Mouse (Mus musculus): ENCODE measurements around the gene Slco4a1.

Slco4a1 gene

GRCm38 (mm10) chr2:180455723-180456698 is at the start of gene Slco4a1:
TSS of gene Slco4a1 (plus strand) at chr2:180456245.
- DNase-seq, result peak; percentile 91

GRCm38 (mm10) chr2:180408410-180408809 is 47.6 kb upstream of the Slco4a1 start:
- DNase-seq, result no peak

- no peak for DNase-seq
These were observed 45.6 kb upstream of the Slco4a1 start for GRCm38 (mm10) chr2:180410432-180410831.

- DNase-seq, result peak; percentile 43
These were observed 45.0 kb upstream of the Slco4a1 start for GRCm38 (mm10) chr2:180411013-180411412.

GRCm38 (mm10) chr2:180415627-180416026 is 40.4 kb upstream of the Slco4a1 start:
- DNase-seq, result no peak

GRCm38 (mm10) chr2:180417731-180418130 is 38.3 kb upstream of the Slco4a1 start:
- peak; percentile 71 for DNase-seq

- DNase-seq, result no peak
These were observed 35.4 kb upstream of the Slco4a1 start for GRCm38 (mm10) chr2:180420641-180421040.

GRCm38 (mm10) chr2:180425115-180425514 is 30.9 kb upstream of the Slco4a1 start:
- DNase-seq, result no peak

- DNase-seq, result no peak
These were observed 29.0 kb upstream of the Slco4a1 start for GRCm38 (mm10) chr2:180427073-180427472.

GRCm38 (mm10) chr2:180428331-180428730 is 27.7 kb upstream of the Slco4a1 start:
- no peak for DNase-seq

GRCm38 (mm10) chr2:180430648-180431047 is 25.4 kb upstream of the Slco4a1 start:
- no peak for DNase-seq

- peak; percentile 91 for DNase-seq
These were observed 23.9 kb upstream of the Slco4a1 start for GRCm38 (mm10) chr2:180432042-180432668.

- DNase-seq, result no peak
These were observed 23.3 kb upstream of the Slco4a1 start for GRCm38 (mm10) chr2:180432751-180433150.

GRCm38 (mm10) chr2:180433350-180433749 is 22.7 kb upstream of the Slco4a1 start:
- DNase-seq, result no peak

GRCm38 (mm10) chr2:180435341-180435926 is 20.6 kb upstream of the Slco4a1 start:
- DNase-seq, result no peak

- DNase-seq, result no peak
These were observed 18.7 kb upstream of the Slco4a1 start for GRCm38 (mm10) chr2:180437149-180437864.

- no peak for DNase-seq
These were observed 16.3 kb upstream of the Slco4a1 start for GRCm38 (mm10) chr2:180439791-180440190.

GRCm38 (mm10) chr2:180440596-180441332 is 15.3 kb upstream of the Slco4a1 start:
- DNase-seq, result no peak

GRCm38 (mm10) chr2:180442061-180442460 is 14.0 kb upstream of the Slco4a1 start:
- DNase-seq, result no peak

- DNase-seq, result peak; percentile 41
These were observed 12.2 kb upstream of the Slco4a1 start for GRCm38 (mm10) chr2:180443861-180444260.

- peak; percentile 29 for DNase-seq
These were observed 10.9 kb upstream of the Slco4a1 start for GRCm38 (mm10) chr2:180444957-180445785.
